Mouse (Mus musculus) intestine, embryonic 15.5 days (tissue): ENCODE measurements around the gene Gria3. TPM values are rescaled to one million over a fixed set of nuclear protein-coding genes. Genes with fewer than 3 reads are reported as not detected.

Experiments used
- ATAC-seq: fragments of 200-750 bp; cut with Nextera tagmentation; 2 replicates; pipeline ENCODE4 v1.8.0; 2017; ENCODE audit warnings: moderate TSS enrichment, moderate library complexity
- H3K27ac ChIP-seq: fragments of 300-500 bp; sonication (generic); 2 replicates; pipeline ENCODE4 v1.5.1; 2015; ENCODE audit warnings: mild to moderate bottlenecking, inconsistent platforms
- H3K27me3 ChIP-seq: fragments of 300-500 bp; sonication (generic); replicated peaks from 2 replicates; pipeline ENCODE4 v1.6.1; 2015; ENCODE audit warnings: inconsistent platforms
- H3K36me3 ChIP-seq: fragments of 300-500 bp; sonication (generic); 2 replicates; pipeline ENCODE4 v1.6.1; 2015; ENCODE audit warnings: inconsistent platforms
- H3K4me1 ChIP-seq: fragments of 300-500 bp; sonication (generic); replicated peaks from 2 replicates; pipeline ENCODE4 v1.6.1; 2015; ENCODE audit warnings: inconsistent platforms
- H3K4me2 ChIP-seq: fragments of 300-500 bp; sonication (generic); replicated peaks from 2 replicates; pipeline ENCODE4 v1.6.1; 2015; ENCODE audit warnings: mild to moderate bottlenecking, inconsistent platforms
- H3K4me3 ChIP-seq: fragments of 300-500 bp; sonication (generic); replicated peaks from 2 replicates; pipeline ENCODE4 v1.5.1; 2015; ENCODE audit warnings: inconsistent platforms
- H3K9ac ChIP-seq: fragments of 300-500 bp; sonication (generic); 2 replicates; pipeline ENCODE4 v1.6.1; 2015; ENCODE audit warnings: inconsistent platforms
- H3K9me3 ChIP-seq: fragments of 300-500 bp; sonication (generic); 2 replicates; pipeline ENCODE4 v1.6.1; 2016; ENCODE audit warnings: inconsistent platforms
- WGBS: fragments of 180-500 bp; shearing (Covaris S2); methylation state at CpG from one replicate; pipeline ENCODE4 v1.1.7; 2015; 5-methylcytosine and 5-hydroxymethylcytosine counted together
- polyA plus RNA-seq: library from polyadenylated mRNA; unstranded; fragments of >200 nt; fragmentation: Nextera tagmentation; extraction: Ambion mirVana; gene quantifications from 2 replicates; pipeline ENCODE4 v1.2.1, GENCODE M21; 2015

Gria3 gene
- polyA plus RNA-seq, 1 experiment from 2014 or later = 7.3 TPM

GRCm38 (mm10) chrX:41438841-41439240 is 38.2 kb downstream of the Gria3 start:
- no peak for ATAC-seq
- 83% methylated on average over 5 of the region's 5 CpGs for WGBS
- Histone ChIP-seq H3K4me2 (no peak overlapping the region), H3K9ac (no peak overlapping the region), H3K4me3 (no peak overlapping the region), H3K9me3 (no peaks in the 10 kb centered on the region), H3K36me3 (no peaks in the 10 kb centered on the region), H3K4me1 (no peaks in the 10 kb centered on the region), H3K27ac (no peak overlapping the region), H3K27me3 (no peaks in the 10 kb centered on the region)

- WGBS = 59% methylated on average over 1 of the region's 1 CpGs
- H3K27ac ChIP-seq = no peak overlapping the region
- H3K4me3 ChIP-seq = no peak overlapping the region
- H3K36me3 ChIP-seq = no peaks in the 10 kb centered on the region
- H3K4me1 ChIP-seq = no peaks in the 10 kb centered on the region
- ATAC-seq = no peak
- H3K4me2 ChIP-seq = no peak overlapping the region
- no peaks in the 10 kb centered on the region for H3K27me3 ChIP-seq
- H3K9ac ChIP-seq = no peak overlapping the region
- H3K9me3 ChIP-seq = no peaks in the 10 kb centered on the region
Observed at GRCm38 (mm10) chrX:41448876-41449275, 48.2 kb downstream of the Gria3 start.

GRCm38 (mm10) chrX:41477486-41477885 is 76.8 kb downstream of the Gria3 start:
- 88% methylated on average over 2 of the region's 2 CpGs for WGBS
- no peak overlapping the region for H3K4me2 ChIP-seq
- no peak overlapping the region for H3K27ac ChIP-seq
- H3K9me3 ChIP-seq = no peaks in the 10 kb centered on the region
- ATAC-seq = no peak
- no peak overlapping the region for H3K4me3 ChIP-seq
- no peaks in the 10 kb centered on the region for H3K4me1 ChIP-seq
- no peak overlapping the region for H3K9ac ChIP-seq
- H3K36me3 ChIP-seq = no peaks in the 10 kb centered on the region
- no peaks in the 10 kb centered on the region for H3K27me3 ChIP-seq

- no peaks in the 10 kb centered on the region for H3K36me3 ChIP-seq
- H3K9me3 ChIP-seq = no peaks in the 10 kb centered on the region
- H3K4me3 ChIP-seq = no peak overlapping the region
- H3K27ac ChIP-seq = no peak overlapping the region
- no peak overlapping the region for H3K9ac ChIP-seq
- no peaks in the 10 kb centered on the region for H3K4me1 ChIP-seq
- no peak overlapping the region for H3K4me2 ChIP-seq
- no peaks in the 10 kb centered on the region for H3K27me3 ChIP-seq
- no peak for ATAC-seq
- 54% methylated on average over 4 of the region's 4 CpGs for WGBS
Observed at GRCm38 (mm10) chrX:41496528-41496927, 95.9 kb downstream of the Gria3 start.

DNA sequence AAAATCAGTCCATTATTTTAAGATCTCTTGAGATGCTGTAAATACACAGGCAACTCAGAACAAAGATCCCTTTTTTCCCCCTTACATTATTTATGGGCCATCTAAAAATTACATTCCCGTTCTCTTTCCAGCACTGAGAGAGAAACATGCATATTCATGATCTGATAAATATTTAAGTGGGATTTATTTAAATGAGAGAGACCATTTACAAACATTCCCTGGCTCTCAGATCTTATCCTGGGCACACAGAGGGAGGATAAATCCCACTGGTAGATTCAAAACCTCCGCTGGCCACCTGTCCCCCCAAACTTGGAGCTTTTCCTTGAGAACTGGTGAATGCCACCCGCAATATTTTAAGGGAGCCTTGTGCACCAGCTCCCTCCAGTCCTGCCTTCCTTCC is 104.7 kb downstream of the Gria3 start:
- Histone ChIP-seq H3K27me3 (no peaks in the 10 kb centered on the region), H3K4me3 (no peak overlapping the region), H3K4me2 (no peak overlapping the region), H3K9ac (no peak overlapping the region), H3K27ac (no peak overlapping the region), H3K36me3 (no peaks in the 10 kb centered on the region), H3K4me1 (no peaks in the 10 kb centered on the region), H3K9me3 (no peaks in the 10 kb centered on the region)
- ATAC-seq = no peak
- 68% methylated on average over 3 of the region's 3 CpGs for WGBS

GRCm38 (mm10) chrX:41507959-41508358 is 107.3 kb downstream of the Gria3 start:
- WGBS = 89% methylated on average over 1 of the region's 1 CpGs
- no peak for ATAC-seq

DNA sequence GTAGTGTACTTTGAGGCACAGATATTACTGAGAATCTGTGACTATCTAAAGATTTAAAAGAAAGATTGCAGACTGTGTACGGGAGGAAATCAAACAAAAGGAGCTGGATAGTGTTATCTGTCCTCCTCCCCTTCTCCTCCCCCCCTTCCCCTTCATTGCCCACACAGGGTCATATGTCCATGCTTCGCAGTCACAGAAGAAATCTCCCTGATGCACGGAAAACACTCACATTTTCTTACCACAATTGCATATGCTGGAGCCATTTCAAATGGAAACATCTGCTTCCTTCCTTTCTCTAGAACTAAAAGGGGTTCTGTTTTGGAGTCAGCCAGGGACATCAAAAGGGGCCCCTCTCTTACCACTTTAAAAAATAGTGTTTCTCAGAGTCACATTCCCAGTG is 114.3 kb downstream of the Gria3 start:
- no peak overlapping the region for H3K9ac ChIP-seq
- H3K4me2 ChIP-seq = no peak overlapping the region
- H3K4me3 ChIP-seq = no peak overlapping the region
- no peak overlapping the region for H3K27ac ChIP-seq
- 49% methylated on average over 3 of the region's 3 CpGs for WGBS
- no peaks in the 10 kb centered on the region for H3K4me1 ChIP-seq
- no peaks in the 10 kb centered on the region for H3K36me3 ChIP-seq
- H3K9me3 ChIP-seq = no peaks in the 10 kb centered on the region
- ATAC-seq = no peak
- H3K27me3 ChIP-seq = no peaks in the 10 kb centered on the region

More at GRCm38 (mm10) chrX:41507959-41508358, 107.3 kb downstream of the Gria3 start:
- Histone ChIP-seq H3K4me2 (no peak overlapping the region), H3K4me3 (no peak overlapping the region), H3K9me3 (no peaks in the 10 kb centered on the region), H3K27ac (no peak overlapping the region), H3K4me1 (no peaks in the 10 kb centered on the region), H3K36me3 (no peaks in the 10 kb centered on the region), H3K9ac (no peak overlapping the region), H3K27me3 (no peaks in the 10 kb centered on the region)

DNA sequence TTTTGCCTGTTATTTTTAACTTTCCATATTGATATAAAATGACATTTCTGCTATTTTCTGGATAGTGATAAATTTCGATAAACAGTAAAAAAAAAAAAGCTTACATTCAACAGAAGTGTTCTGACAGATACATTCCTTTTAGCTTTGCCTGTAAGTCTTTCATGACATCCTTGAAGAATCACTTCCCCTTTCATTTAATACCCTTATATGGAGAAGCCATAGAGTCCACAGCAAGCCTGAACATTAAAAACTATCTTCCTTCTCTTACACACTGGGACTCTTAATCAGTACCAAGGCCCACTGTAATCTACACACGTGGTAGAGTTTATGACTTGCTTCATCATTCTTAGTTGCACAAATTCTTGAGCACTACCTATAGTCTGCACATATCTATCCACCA is 131.9 kb downstream of the Gria3 start:
- no peak for ATAC-seq
- H3K9me3 ChIP-seq = no peaks in the 10 kb centered on the region
- no peaks in the 10 kb centered on the region for H3K4me1 ChIP-seq
- H3K27me3 ChIP-seq = no peaks in the 10 kb centered on the region
- H3K36me3 ChIP-seq = no peaks in the 10 kb centered on the region
- H3K4me2 ChIP-seq = no peak overlapping the region
- WGBS = 56% methylated on average over 2 of the region's 2 CpGs
- no peak overlapping the region for H3K4me3 ChIP-seq
- no peak overlapping the region for H3K27ac ChIP-seq
- no peak overlapping the region for H3K9ac ChIP-seq

GRCm38 (mm10) chrX:41535886-41536285 is 135.2 kb downstream of the Gria3 start:
- Histone ChIP-seq H3K36me3 (no peaks in the 10 kb centered on the region), H3K27me3 (no peaks in the 10 kb centered on the region), H3K27ac (no peak overlapping the region), H3K4me1 (no peaks in the 10 kb centered on the region), H3K9me3 (no peaks in the 10 kb centered on the region), H3K4me2 (no peak overlapping the region), H3K9ac (no peak overlapping the region), H3K4me3 (no peak overlapping the region)
- WGBS = 69% methylated on average over 2 of the region's 2 CpGs
- no peak for ATAC-seq

DNA sequence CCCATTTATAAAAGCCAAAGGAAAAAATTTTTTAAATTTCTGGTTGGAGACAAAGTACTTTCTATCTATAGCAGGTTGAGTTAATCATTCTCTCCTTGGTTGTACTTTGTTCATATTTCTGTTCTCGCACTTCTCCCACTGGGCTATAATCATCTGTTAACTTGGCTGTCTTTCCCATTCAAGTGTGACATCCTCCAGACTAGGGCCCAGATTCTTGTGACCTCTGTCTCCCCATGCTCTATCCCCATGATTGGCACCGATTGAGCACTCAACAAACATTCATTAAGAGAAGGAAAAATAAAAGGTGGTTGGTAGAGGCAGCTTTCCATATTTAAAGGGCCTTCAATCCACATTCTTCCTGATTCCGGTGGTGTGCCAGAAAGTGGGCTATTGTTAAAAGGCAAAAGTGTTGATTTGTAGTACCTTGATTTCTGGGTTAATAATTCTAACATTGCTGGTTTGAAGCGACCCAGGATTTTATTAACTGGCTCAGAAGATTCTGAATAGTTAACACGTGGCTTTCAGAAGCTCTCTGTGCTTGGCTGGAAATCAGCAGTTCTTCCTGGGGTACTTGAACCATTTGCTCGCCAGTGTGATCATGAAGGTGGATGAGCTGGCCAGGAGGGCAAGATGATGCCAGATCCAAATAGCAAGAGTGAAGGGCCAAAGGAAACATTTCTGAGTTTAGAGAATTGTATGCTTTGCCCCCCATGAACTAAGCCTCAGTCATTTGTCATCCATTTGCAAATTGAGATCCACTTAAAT is 161.8 kb downstream of the Gria3 start:
- H3K9me3 ChIP-seq = no peaks in the 10 kb centered on the region
- WGBS = 71% methylated on average over 6 of the region's 6 CpGs
- no peaks in the 10 kb centered on the region for H3K4me1 ChIP-seq
- no peak for ATAC-seq
- H3K27ac ChIP-seq = no peak overlapping the region
- H3K4me3 ChIP-seq = no peak overlapping the region
- H3K9ac ChIP-seq = no peak overlapping the region
- H3K36me3 ChIP-seq = no peaks in the 10 kb centered on the region
- no peaks in the 10 kb centered on the region for H3K27me3 ChIP-seq
- no peak overlapping the region for H3K4me2 ChIP-seq

- Histone ChIP-seq H3K9me3 (no peaks in the 10 kb centered on the region), H3K4me2 (no peak overlapping the region), H3K27ac (no peak overlapping the region), H3K9ac (no peak overlapping the region), H3K27me3 (no peaks in the 10 kb centered on the region), H3K4me3 (no peak overlapping the region), H3K4me1 (no peaks in the 10 kb centered on the region), H3K36me3 (no peaks in the 10 kb centered on the region)
- no peak for ATAC-seq
- 80% methylated on average over 2 of the region's 2 CpGs for WGBS
Observed at GRCm38 (mm10) chrX:41564898-41565297, 164.2 kb downstream of the Gria3 start.

GRCm38 (mm10) chrX:41573079-41573478 is 172.4 kb downstream of the Gria3 start:
- Histone ChIP-seq H3K36me3 (no peaks in the 10 kb centered on the region), H3K9me3 (no peaks in the 10 kb centered on the region), H3K4me3 (no peak overlapping the region), H3K4me2 (no peak overlapping the region), H3K4me1 (no peaks in the 10 kb centered on the region), H3K9ac (no peak overlapping the region), H3K27me3 (no peaks in the 10 kb centered on the region), H3K27ac (no peak overlapping the region)
- ATAC-seq = no peak
- WGBS = 56% methylated on average over 1 of the region's 1 CpGs

DNA sequence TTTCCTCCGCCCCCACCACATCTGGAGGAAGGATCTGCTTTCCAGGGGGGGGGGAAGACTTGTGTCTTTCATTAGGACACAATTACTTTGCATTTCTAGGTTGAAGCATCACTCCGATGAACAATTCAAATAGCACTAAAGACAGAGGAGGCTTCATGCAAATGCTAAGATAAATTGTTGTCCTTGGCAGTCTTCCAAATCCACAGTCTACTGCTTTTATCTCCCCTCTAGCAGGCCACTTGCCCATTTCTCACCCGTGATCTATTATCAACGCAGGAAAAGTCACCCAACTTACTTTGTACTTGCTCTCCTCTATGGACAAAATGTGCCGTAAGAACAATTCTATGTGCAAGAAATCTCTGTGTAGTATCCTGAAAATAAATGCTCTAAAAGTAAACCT is 178.1 kb downstream of the Gria3 start:
- whole genome bisulfite sequencing = 63% methylated on average over 5 of the region's 5 CpGs

More for the DNA sequence above, 178.1 kb downstream of the Gria3 start:
- Histone ChIP-seq H3K9me3 (no peaks in the 10 kb centered on the region), H3K4me2 (no peak overlapping the region), H3K9ac (no peak overlapping the region), H3K27ac (no peak overlapping the region), H3K36me3 (no peaks in the 10 kb centered on the region), H3K4me1 (no peaks in the 10 kb centered on the region), H3K27me3 (no peaks in the 10 kb centered on the region), H3K4me3 (no peak overlapping the region)
- no peak for ATAC-seq
